Mouse (Mus musculus) spleen, adult 2 months (tissue): ENCODE results near the gene Styx. TPM values are rescaled to one million over a fixed set of nuclear protein-coding genes. Genes with fewer than 3 reads are reported as not detected.

Experiments
- DNase-seq, 2 experiments: peaks; one replicate each; pipeline versions ENCODE4 v3.0.0 to v3.0.0-alpha.2; 2012 to 2021; ENCODE audit warnings: low spot score in 2 of 2, low read depth in 1 of 2
- H3K27ac ChIP-seq: fragments of 200-500 bp; 2 replicates; pipeline ENCODE4 v1.5.1; 2012; ENCODE audit warnings: low read length, inconsistent platforms; ENCODE audit not compliant: insufficient read depth
- H3K27me3 ChIP-seq: fragments of 200-500 bp; 2 replicates; pipeline ENCODE4 v1.6.1; 2012; ENCODE audit warnings: mild to moderate bottlenecking, moderate library complexity, low read length, inconsistent platforms; ENCODE audit not compliant: control insufficient read depth, insufficient read depth
- H3K36me3 ChIP-seq: fragments of 200-500 bp; 2 replicates; pipeline ENCODE4 v1.6.1; 2012; ENCODE audit warnings: mild to moderate bottlenecking, low read length, inconsistent platforms; ENCODE audit not compliant: control insufficient read depth, insufficient read depth
- H3K4me1 ChIP-seq: fragments of 200-500 bp; 2 replicates; pipeline ENCODE4 v1.6.1; 2011; ENCODE audit warnings: inconsistent platforms; ENCODE audit not compliant: control insufficient read depth, insufficient read depth, insufficient read length
- H3K4me3 ChIP-seq: fragments of 200-500 bp; 2 replicates; pipeline ENCODE4 v1.5.1; 2011; ENCODE audit warnings: mild to moderate bottlenecking, inconsistent platforms; ENCODE audit not compliant: insufficient read depth, insufficient read length; ENCODE audit errors: extremely low read depth
- CTCF ChIP-seq: fragments of 200-500 bp; IDR thresholded peaks from 2 replicates; pipeline ENCODE4 v1.5.1; 2011; ENCODE audit warnings: mild to moderate bottlenecking, inconsistent platforms; ENCODE audit not compliant: insufficient read depth, insufficient read length, insufficient replicate concordance; ENCODE audit errors: extremely low read depth
- POLR2A ChIP-seq: fragments of 200-500 bp; IDR thresholded peaks from 2 replicates; pipeline ENCODE4 v1.6.1; 2011; ENCODE audit warnings: low read depth, low read length, inconsistent platforms
- WGBS: fragments of 180-500 bp; shearing (Covaris S2); methylation state at CpG from one replicate; pipeline ENCODE4 v1.1.7; 2018; 5-methylcytosine and 5-hydroxymethylcytosine counted together
- polyA plus RNA-seq: library from polyadenylated mRNA; depleted of rRNA; stranded (reverse); fragments of >200 nt; gene quantifications from 2 replicates; pipeline ENCODE4 v1.2.3, GENCODE M21; 2012

Gene Styx
- polyA plus RNA-seq, 1 experiment: 6.0 TPM

- DNase-seq: peak; percentile 89 to 92
- WGBS: under 1% methylated on average over 42 of the region's 44 CpGs
- Histone ChIP-seq H3K4me1 (no peaks in the 10 kb centered on the region), H3K4me3 (peak within 1 kb of the TSS; percentile 99), H3K36me3 (peaks cover 3% of the 10 kb centered on the region), H3K27ac (peak within 1 kb of the TSS; percentile 90), H3K27me3 (no peaks in the 10 kb centered on the region)
- TF ChIP-seq POLR2A: peak; percentile 81
- peak; percentile 86 for TF ChIP-seq CTCF
These were observed 21.2 kb upstream of the Styx start, which contains the start of gene Psmc6 for GRCm38 (mm10) chr14:45329589-45330181. Gene Psmc6, plus strand, starts transcription at chr14:45329788.

GRCm38 (mm10) chr14:45364211-45365195 is 13.6 kb downstream of the Styx start:
- DNase-seq: no peak
- Histone ChIP-seq H3K27me3 (no peaks in the 10 kb centered on the region), H3K4me3 (no peak overlapping the region), H3K36me3 (peaks cover 6% of the 10 kb centered on the region), H3K4me1 (no peaks in the 10 kb centered on the region), H3K27ac (no peak overlapping the region)
- WGBS: 92% methylated on average over 16 of the region's 16 CpGs
- TF ChIP-seq CTCF: no peak
- TF ChIP-seq POLR2A: no peak

DNA sequence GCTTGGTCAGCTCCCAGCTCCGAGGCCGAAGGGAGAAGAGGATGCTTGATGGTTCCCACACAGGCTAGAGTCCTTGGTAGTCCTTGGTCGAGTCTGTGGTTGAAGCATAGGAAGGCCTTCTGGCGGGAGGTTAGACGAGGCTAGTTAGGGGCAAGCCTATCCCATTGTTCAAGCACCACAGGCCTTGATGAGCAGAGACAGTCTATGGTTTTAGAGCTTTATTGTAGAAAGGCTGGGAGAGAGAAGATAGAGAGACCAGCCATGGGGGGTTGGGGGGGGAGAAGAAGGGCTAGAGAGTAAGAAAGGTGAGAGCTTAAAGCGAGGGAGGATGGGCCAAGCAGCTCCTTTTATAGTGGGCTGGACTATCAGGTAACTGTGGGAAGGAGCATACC is 14.3 kb downstream of the Styx start:
- no peak overlapping the region for H3K27ac ChIP-seq
- 95% methylated on average over 6 of the region's 6 CpGs for WGBS
- DNase-seq: no peak
- TF ChIP-seq CTCF (no peak), POLR2A (no peak)
- peaks cover 11% of the 10 kb centered on the region for H3K36me3 ChIP-seq
- no peak overlapping the region for H3K4me3 ChIP-seq
- H3K4me1 ChIP-seq: no peaks in the 10 kb centered on the region
- H3K27me3 ChIP-seq: no peaks in the 10 kb centered on the region

DNA sequence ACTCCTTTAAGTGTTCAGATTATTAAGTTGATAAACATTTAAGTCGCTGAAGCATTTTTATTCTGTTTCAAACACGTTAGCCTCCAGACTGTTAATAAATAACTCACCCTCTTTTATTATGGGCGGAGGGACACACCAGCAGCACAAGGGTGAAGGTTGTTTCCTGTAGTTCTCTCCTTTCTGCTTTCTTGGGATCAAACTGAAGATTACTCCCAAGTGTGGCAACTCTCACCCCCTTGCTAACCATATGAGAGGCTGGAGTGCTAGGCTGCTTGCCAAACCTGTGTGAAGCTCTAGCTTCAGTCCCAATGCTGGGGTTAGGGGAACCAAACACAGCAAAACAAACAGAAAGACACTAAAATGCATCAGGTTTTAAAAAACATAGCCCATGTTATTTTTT is 27.9 kb downstream of the Styx start:
- Histone ChIP-seq H3K36me3 (peaks cover 11% of the 10 kb centered on the region), H3K27me3 (no peaks in the 10 kb centered on the region), H3K4me1 (no peaks in the 10 kb centered on the region), H3K4me3 (no peak overlapping the region), H3K27ac (no peak overlapping the region)
- WGBS: 90% methylated on average over 3 of the region's 3 CpGs
- DNase-seq: no peak
- TF ChIP-seq POLR2A (no peak), CTCF (no peak)

DNA sequence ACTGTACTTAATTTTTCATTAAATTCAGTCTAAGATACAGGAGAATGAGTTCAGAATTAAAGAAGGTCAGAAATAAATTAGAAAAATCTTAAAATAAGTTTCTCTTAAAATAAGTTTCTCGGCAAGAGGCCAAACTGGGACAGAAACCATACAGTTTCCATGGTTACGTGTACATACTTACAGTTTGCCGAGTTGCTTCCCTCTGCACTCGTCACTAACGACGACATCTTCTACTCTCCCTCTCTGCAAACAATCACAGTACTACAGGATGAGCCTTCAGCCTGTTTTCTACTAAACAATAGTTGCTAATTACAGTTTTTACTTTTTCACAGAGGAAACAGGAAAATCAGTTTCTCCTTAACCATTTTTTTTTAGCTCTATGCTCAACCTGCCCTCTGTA is 29.9 kb downstream of the Styx start:
- Histone ChIP-seq H3K27ac (no peak overlapping the region), H3K27me3 (no peaks in the 10 kb centered on the region), H3K36me3 (peaks cover 11% of the 10 kb centered on the region), H3K4me1 (no peaks in the 10 kb centered on the region), H3K4me3 (no peak overlapping the region)
- no peak for DNase-seq
- no peak for TF ChIP-seq CTCF
- no peak for TF ChIP-seq POLR2A
- 87% methylated on average over 6 of the region's 6 CpGs for WGBS

DNA sequence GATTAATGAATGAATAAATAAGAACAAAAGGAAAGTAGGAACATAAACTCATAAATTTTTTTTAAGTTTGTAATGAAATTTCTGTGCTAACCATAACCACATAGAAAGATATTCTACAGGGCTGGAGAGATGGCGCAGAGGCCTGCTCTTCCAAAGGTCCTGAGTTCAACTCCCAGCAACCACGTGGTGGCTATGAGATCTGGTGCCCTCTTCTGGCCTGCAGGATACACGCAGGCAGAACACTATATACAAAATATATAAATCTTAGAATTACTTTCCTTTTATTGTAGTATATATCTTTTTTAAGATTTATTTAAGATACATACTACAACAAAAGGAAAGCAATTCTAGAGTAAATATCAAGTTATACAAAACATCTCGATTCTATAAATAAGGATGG is 32.0 kb downstream of the Styx start:
- H3K27me3 ChIP-seq: no peaks in the 10 kb centered on the region
- DNase-seq: no peak
- H3K36me3 ChIP-seq: peaks cover 11% of the 10 kb centered on the region
- H3K4me3 ChIP-seq: no peak overlapping the region
- no peak overlapping the region for H3K27ac ChIP-seq
- 79% methylated on average over 4 of the region's 4 CpGs for WGBS
- TF ChIP-seq CTCF: no peak
- no peak for TF ChIP-seq POLR2A
- H3K4me1 ChIP-seq: no peaks in the 10 kb centered on the region

GRCm38 (mm10) chr14:45385596-45385995 is 34.7 kb downstream of the Styx start:
- TF ChIP-seq CTCF (no peak), POLR2A (no peak)
- DNase-seq: no peak
- H3K4me1 ChIP-seq: no peaks in the 10 kb centered on the region
- H3K4me3 ChIP-seq: no peak overlapping the region
- H3K36me3 ChIP-seq: peaks cover 4% of the 10 kb centered on the region
- WGBS: 87% methylated on average over 2 of the region's 2 CpGs
- H3K27me3 ChIP-seq: no peaks in the 10 kb centered on the region
- H3K27ac ChIP-seq: no peak overlapping the region
